Mouse (Mus musculus) megakaryocyte, embryonic 14.5 days (primary cell): Measurements from ENCODE around the gene Phldb3.

Experiments
- FLI1 ChIP-seq: IDR thresholded peaks from 2 replicates; pipeline ENCODE4 v1.6.1; 2012; ENCODE audit warnings: low read length, inconsistent platforms, mixed read lengths
- GATA1 ChIP-seq: IDR thresholded peaks from 3 replicates; pipeline ENCODE4 v1.6.1; 2012; ENCODE audit warnings: mixed read lengths, low read length, inconsistent platforms, borderline replicate concordance

DNA sequence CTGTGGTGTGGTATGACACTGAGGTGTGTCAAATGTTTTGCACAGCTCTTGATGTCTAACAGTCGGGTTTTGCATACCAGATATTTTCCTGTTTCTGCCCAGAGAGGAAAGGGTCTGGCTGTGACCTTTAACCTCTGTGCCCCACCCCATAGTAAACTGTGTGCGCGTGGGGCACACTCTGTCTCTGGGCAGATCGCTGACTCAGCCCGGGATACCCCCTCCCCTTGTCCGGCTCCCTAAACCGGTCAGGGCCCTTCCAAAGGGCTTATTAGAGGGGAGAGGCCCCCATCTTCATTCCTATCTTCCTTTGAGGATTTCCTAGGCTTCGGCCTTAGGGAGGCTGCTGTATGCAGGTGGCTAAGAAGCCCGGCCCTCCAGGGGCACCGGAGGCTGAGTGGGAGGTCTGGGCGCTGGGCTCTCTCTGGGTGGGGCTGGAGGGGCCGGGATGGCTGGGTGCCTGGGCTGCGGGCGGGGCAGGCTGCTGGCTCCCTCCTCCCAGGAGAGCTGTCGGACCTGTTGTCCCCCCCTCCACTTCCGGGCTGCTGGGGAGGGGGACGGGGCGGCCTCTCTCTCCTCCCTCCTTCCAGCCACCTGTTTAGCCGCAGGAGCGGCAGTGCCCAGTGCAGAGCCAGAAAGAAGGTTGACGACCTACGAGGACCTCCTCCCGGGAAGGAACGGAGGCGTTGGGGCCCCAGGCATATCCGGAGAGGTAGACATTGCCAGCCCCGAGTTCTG lies at the start of gene Phldb3:
- no peak for TF ChIP-seq GATA1
- TF ChIP-seq FLI1 = no peak
